Mouse (Mus musculus) hindbrain, embryonic 14.5 days (tissue): ENCODE data around the gene Fbln7. TPM values are rescaled to one million over a fixed set of nuclear protein-coding genes. Genes with fewer than 3 reads are reported as not detected.

Experiments used
- ATAC-seq: fragments of 200-750 bp; cut with Nextera tagmentation; 2 replicates; pipeline ENCODE4 v1.8.0; 2017; ENCODE audit warnings: moderate number of reproducible peaks, mild to moderate bottlenecking, moderate TSS enrichment, moderate library complexity; ENCODE audit not compliant: low FRiP score
- DNase-seq: peaks from one replicate; pipeline ENCODE4 v3.0.0-alpha.2; 2015; ENCODE audit warnings: low spot score
- H3K27ac ChIP-seq: fragments of 300-500 bp; sonication (generic); 2 replicates; pipeline ENCODE4 v1.5.1; 2014; ENCODE audit warnings: mild to moderate bottlenecking, moderate library complexity
- H3K27me3 ChIP-seq: fragments of 300-500 bp; sonication (generic); 2 replicates; pipeline ENCODE4 v1.6.1; 2014; ENCODE audit warnings: mild to moderate bottlenecking, low read length, mixed read lengths; ENCODE audit not compliant: control insufficient read depth, insufficient read depth
- H3K36me3 ChIP-seq: fragments of 300-500 bp; sonication (generic); replicated peaks from 2 replicates; pipeline ENCODE4 v1.6.1; 2014; ENCODE audit not compliant: control insufficient read depth, insufficient read depth
- H3K4me1 ChIP-seq: fragments of 300-500 bp; sonication (generic); replicated peaks from 2 replicates; pipeline ENCODE4 v1.6.1; 2014; ENCODE audit warnings: antibody characterized with exemption, low read length, mixed read lengths; ENCODE audit not compliant: control insufficient read depth, insufficient read depth
- H3K4me2 ChIP-seq: fragments of 300-500 bp; sonication (generic); replicated peaks from 2 replicates; pipeline ENCODE4 v1.6.1; 2014; ENCODE audit warnings: mild to moderate bottlenecking, moderate library complexity
- H3K4me3 ChIP-seq: fragments of 300-500 bp; sonication (generic); replicated peaks from 2 replicates; pipeline ENCODE4 v1.5.1; 2014; ENCODE audit warnings: mild to moderate bottlenecking, low read length
- H3K9ac ChIP-seq: fragments of 300-500 bp; sonication (generic); 2 replicates; pipeline ENCODE4 v1.6.1; 2014
- H3K9me3 ChIP-seq: fragments of 300-500 bp; sonication (generic); 2 replicates; pipeline ENCODE4 v1.6.1; 2016; ENCODE audit warnings: low read length; ENCODE audit not compliant: control insufficient read depth
- WGBS: fragments of 180-500 bp; shearing (Covaris S2); extraction: QIAGEN DNeasy Blood & Tissue Kit; methylation state at CpG from one replicate; pipeline ENCODE4 v1.1.7; 2014; 5-methylcytosine and 5-hydroxymethylcytosine counted together
- microRNA-seq: library from miRNA; unstranded; fragments of <30 nt; microRNA quantifications from one replicate; pipeline ENCODE4, GENCODE M21; 2016
- polyA plus RNA-seq: library from polyadenylated mRNA; unstranded; fragments of >200 nt; fragmentation: Nextera tagmentation; extraction: Ambion mirVana; gene quantifications from 2 replicates; pipeline ENCODE4 v1.2.1, GENCODE M21; 2014

The Fbln7 gene
- polyA plus RNA-seq, 1 experiment from 2014 or later = 2.8 TPM

DNA sequence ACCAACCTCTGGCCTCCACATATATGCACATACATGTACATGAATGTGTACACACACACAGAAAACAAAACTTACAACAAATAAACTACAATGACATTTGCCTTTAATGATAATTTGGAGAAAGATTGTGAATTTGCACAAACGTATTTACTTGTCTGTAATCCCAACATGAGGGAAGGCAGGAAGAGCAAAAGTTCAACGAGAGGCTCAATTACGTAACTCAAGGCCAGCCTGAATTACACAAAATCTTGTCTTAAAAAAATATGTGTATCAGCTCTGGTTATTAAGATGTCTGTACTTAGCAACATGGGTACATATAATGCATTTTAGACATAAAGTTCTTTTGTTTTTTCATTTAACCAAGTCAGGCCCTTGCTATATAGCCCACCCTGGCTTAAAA is 73.5 kb downstream of the Fbln7 start:
- H3K9me3 ChIP-seq = no peaks in the 10 kb centered on the region
- H3K9ac ChIP-seq = no peak overlapping the region
- H3K4me1 ChIP-seq = no peaks in the 10 kb centered on the region
- DNase-seq (no peak), ATAC-seq (no peak)
- H3K27ac ChIP-seq = no peak overlapping the region
- no peak overlapping the region for H3K4me3 ChIP-seq
- H3K36me3 ChIP-seq = peaks cover 35% of the 10 kb centered on the region
- WGBS = 95% methylated on average over 3 of the region's 3 CpGs
- no peak overlapping the region for H3K4me2 ChIP-seq
- H3K27me3 ChIP-seq = no peaks in the 10 kb centered on the region

DNA sequence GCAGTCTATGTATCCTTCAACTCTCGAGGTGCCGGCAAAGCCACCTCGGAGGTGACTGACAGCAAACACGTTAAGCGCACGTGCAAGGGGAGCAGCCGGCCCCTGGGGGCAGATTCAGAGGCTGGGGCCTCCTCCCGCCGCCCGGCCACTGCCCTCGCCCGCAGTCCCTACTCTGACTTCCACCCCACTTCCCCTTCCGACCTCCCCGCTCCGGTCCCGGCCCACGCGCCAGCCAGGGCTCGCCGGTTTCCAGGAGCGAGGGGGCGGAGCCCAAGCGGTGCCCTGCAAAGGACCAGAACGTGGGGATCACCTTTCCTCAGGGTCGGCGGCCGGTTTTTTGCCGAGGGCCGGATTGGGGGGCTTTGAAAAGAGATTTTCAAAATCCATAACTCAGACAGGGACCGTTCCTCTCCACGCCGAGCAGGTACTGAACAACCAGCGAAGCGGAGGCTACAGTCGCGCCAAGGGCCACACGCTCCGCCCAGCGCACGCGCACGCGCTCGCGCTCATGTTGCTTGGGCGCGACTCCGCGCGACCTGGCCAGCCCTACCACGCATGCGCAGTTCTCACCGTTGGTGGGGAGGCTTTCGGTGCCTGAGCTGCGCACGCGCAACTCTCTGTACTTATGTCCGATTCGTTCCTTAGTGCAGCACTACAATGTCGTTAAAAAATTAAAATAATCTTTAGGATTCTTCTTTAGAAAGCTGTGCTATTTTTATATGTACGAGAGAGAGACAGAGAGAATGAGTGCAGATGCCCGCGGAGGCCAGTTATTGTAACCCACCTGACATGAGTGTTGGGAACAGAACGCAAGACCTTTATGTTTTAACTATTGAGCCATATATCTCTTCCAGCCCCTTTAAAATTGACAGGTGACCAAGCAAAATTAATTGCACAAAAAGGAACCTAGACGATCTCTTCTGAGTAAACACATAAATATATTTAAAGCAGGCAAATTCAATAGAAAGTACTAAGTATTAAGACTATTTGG is 81.1 kb downstream of the Fbln7 start, which contains the start of gene Zc3h8:
Gene Zc3h8, minus strand, starts transcription at position 540 of the 991 bp plus-strand sequence.
- Histone ChIP-seq H3K9ac (peak within 1 kb of the TSS; percentile 81), H3K27me3 (no peaks in the 10 kb centered on the region), H3K4me3 (peak within 1 kb of the TSS; percentile 69), H3K9me3 (no peaks in the 10 kb centered on the region), H3K27ac (peak within 1 kb of the TSS; percentile 85), H3K4me1 (peaks cover 6% of the 10 kb centered on the region), H3K4me2 (peak within 1 kb of the TSS; percentile 81), H3K36me3 (no peaks in the 10 kb centered on the region; the same call in 1 of the 2 replicates)
- WGBS = 1% methylated on average over 65 of the region's 65 CpGs
- peak; percentile 94 for ATAC-seq
- DNase-seq = peak; percentile 100

Small RNAs within 50 kb of the gene (microRNA-seq; reads per million reads assigned to microRNA genes)
- gene Gm22859 = not detected

Other genes starting within 250 kb of the Fbln7 start
- 55.7 and 55.8 TPM in 2 replicates for gene Anapc1, start 175.6 kb upstream of the Fbln7 start, polyA plus RNA-seq
- 2.2 and 2.6 TPM in 2 replicates for gene Mertk, start 164.0 kb upstream of the Fbln7 start, polyA plus RNA-seq
- gene Tmem87b, start 44.9 kb upstream of the Fbln7 start, polyA plus RNA-seq = 35.6 and 35.9 TPM in 2 replicates
- gene Zc3h8, start 81.1 kb downstream of the Fbln7 start, polyA plus RNA-seq = 12.5 and 12.6 TPM in 2 replicates
- gene Zc3h6, start 104.4 kb downstream of the Fbln7 start, polyA plus RNA-seq = 3.1 and 4.8 TPM in 2 replicates
- 19.8 and 22.8 TPM in 2 replicates for gene Gm10762, start 104.7 kb downstream of the Fbln7 start, polyA plus RNA-seq
- 0.79 and 0.90 TPM in 2 replicates for gene Vinac1, start 185.2 kb downstream of the Fbln7 start, polyA plus RNA-seq
- gene Ttl, start 203.0 kb downstream of the Fbln7 start, polyA plus RNA-seq = 40.4 and 42.6 TPM in 2 replicates
- 9.6 and 12.1 TPM in 2 replicates for gene Polr1b, start 238.0 kb downstream of the Fbln7 start, polyA plus RNA-seq